Mouse (Mus musculus) thymus, postnatal 4 days (tissue): ENCODE measurements at regions not wholly inside any gene's neighbourhood (a gene's known extent, or its start where the extent isn't known, plus 50 kb on each side); places are given as distances from the start of the nearest gene placed in this dataset.
A peak's percentile ranks its signal among the peaks of the same experiment; 100 is the strongest.

Experiments
- DNase-seq: peaks from one replicate; pipeline ENCODE4 v3.0.0; 2021

- no peak for DNase-seq
Measured at GRCm38 (mm10) chr8:114072330-114072729, 61.0 kb upstream of the Nudt7 start.

DNA sequence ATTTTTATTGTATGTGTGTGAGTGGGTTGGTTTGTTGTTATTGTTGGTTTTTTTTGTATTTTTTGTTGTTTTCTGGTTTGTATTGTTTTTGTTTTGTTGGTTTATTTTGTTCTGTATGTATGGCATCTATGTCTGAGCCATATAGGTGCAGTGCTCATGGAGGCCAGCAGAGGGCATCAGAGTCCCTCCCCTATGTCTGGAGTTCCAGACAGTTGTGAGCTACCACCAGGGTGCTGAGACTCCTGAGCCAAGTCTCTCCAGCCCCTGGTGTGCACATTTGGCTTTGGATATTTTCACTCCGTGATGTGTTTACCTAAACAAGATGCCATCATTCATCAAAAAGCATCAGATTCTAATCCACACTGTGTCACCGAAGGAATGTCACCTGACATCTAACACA is 59.2 kb upstream of the Nudt7 start:
- DNase-seq, result peak; percentile 53

DNA sequence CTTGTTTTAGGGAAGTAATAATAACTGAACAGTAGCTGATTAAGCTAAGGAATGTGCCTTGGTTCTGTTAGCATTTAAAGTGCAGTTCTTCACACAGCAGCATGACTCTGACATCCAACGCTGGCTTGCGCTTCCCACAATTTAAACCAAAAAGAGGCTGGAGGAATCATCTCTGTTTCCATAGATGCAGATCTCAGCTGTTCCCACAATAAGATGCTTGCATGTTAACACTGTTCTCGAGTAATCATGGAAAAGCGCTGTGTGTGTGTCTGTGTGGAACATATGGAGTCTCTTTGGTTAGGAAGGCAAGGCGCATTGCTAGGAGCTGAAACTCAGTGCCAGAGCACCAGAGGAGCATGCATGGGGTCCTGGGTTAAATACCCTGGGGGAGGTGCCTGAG is 56.7 kb upstream of the Nudt7 start:
- no peak for DNase-seq

GRCm38 (mm10) chr8:114081049-114081756 is 52.2 kb upstream of the Nudt7 start:
- peak; percentile 44 for DNase-seq

GRCm38 (mm10) chr8:114081757-114082059 is 51.6 kb upstream of the Nudt7 start:
- no peak for DNase-seq
